Mouse (Mus musculus) liver, adult 2 months (tissue): ENCODE results near the gene Fbxl4. TPM values are rescaled to one million over a fixed set of nuclear protein-coding genes. Genes with fewer than 3 reads are reported as not detected.

Experiments used
- DNase-seq: peaks from one replicate; pipeline ENCODE4 v3.0.0-alpha.2; 2011; ENCODE audit warnings: low read depth, low spot score; ENCODE audit errors: extremely low read depth
- H3K27ac ChIP-seq: fragments of 200-500 bp; replicated peaks from 2 replicates; pipeline ENCODE4 v1.5.1; 2012; ENCODE audit warnings: low read depth, mild to moderate bottlenecking, control low read depth, inconsistent platforms, low read length; ENCODE audit not compliant: insufficient read depth
- H3K27me3 ChIP-seq: fragments of 200-500 bp; 2 replicates; pipeline ENCODE4 v1.6.1; 2012; ENCODE audit warnings: mild to moderate bottlenecking, moderate library complexity, low read length, inconsistent platforms; ENCODE audit not compliant: control insufficient read depth, insufficient read depth
- H3K36me3 ChIP-seq: fragments of 200-500 bp; 2 replicates; pipeline ENCODE4 v1.6.1; 2012; ENCODE audit warnings: low read length, inconsistent platforms; ENCODE audit not compliant: control insufficient read depth, insufficient read depth
- H3K4me1 ChIP-seq: fragments of 200-500 bp; 2 replicates; pipeline ENCODE4 v1.6.1; 2011; ENCODE audit warnings: low read length; ENCODE audit not compliant: control insufficient read depth, insufficient read depth
- H3K4me3 ChIP-seq: fragments of 200-500 bp; 2 replicates; pipeline ENCODE4 v1.5.1; 2011; ENCODE audit warnings: low read depth, mild to moderate bottlenecking, control low read depth, low read length, moderate library complexity; ENCODE audit not compliant: insufficient read depth
- H3K79me2 ChIP-seq: fragments of 200-500 bp; 2 replicates; pipeline ENCODE4 v1.6.1; 2012; ENCODE audit warnings: inconsistent platforms, mild to moderate bottlenecking, low read length, moderate library complexity; ENCODE audit not compliant: control insufficient read depth, insufficient read depth
- H3K9ac ChIP-seq: fragments of 200-500 bp; 2 replicates; pipeline ENCODE4 v1.6.1; 2012; ENCODE audit warnings: low read depth, mild to moderate bottlenecking, control low read depth, inconsistent platforms, low read length
- CTCF ChIP-seq: fragments of 200-500 bp; IDR thresholded peaks from 2 replicates; pipeline ENCODE4 v1.5.1; 2011; ENCODE audit warnings: low read depth, low read length, control low read depth
- POLR2A ChIP-seq: fragments of 200-500 bp; IDR thresholded peaks from 2 replicates; pipeline ENCODE4 v1.6.1; 2011; ENCODE audit warnings: low read length, control low read depth; ENCODE audit not compliant: insufficient read depth; ENCODE audit errors: extremely low read depth
- WGBS: fragments of 180-500 bp; shearing (Covaris S2); methylation state at CpG from one replicate; pipeline ENCODE4 v1.1.7; 2018; 5-methylcytosine and 5-hydroxymethylcytosine counted together
- polyA plus RNA-seq: library from polyadenylated mRNA; depleted of rRNA; stranded (reverse); fragments of >200 nt; gene quantifications from 2 replicates; pipeline ENCODE4 v1.2.3, GENCODE M21; 2012
- total RNA-seq: library from RNA; depleted of rRNA; stranded (reverse); fragments of >200 nt; gene quantifications from 2 replicates; pipeline ENCODE4 v1.2.3, GENCODE M21; 2014

Fbxl4 gene
- total and polyA plus RNA-seq, 2 experiments, result 16.0 to 24.0 TPM

- H3K27ac ChIP-seq, result no peak overlapping the region
- no peak for DNase-seq
- H3K4me3 ChIP-seq, result no peak overlapping the region
- no peaks in the 10 kb centered on the region for H3K27me3 ChIP-seq
- H3K9ac ChIP-seq, result no peak overlapping the region
- H3K36me3 ChIP-seq, result peaks cover 17% of the 10 kb centered on the region
- H3K4me1 ChIP-seq, result no peaks in the 10 kb centered on the region
- WGBS, result 95% methylated on average over 4 of the region's 4 CpGs
- no peaks in the 10 kb centered on the region for H3K79me2 ChIP-seq
- TF ChIP-seq CTCF (no peak), POLR2A (no peak)
Observed at GRCm38 (mm10) chr4:22422400-22422799, 65.1 kb downstream of the Fbxl4 start.

GRCm38 (mm10) chr4:22428150-22428549 is 70.8 kb downstream of the Fbxl4 start:
- H3K36me3 ChIP-seq, result peaks cover 22% of the 10 kb centered on the region
- no peak overlapping the region for H3K4me3 ChIP-seq
- TF ChIP-seq CTCF (no peak), POLR2A (no peak)
- no peak overlapping the region for H3K9ac ChIP-seq
- no peak for DNase-seq
- H3K27ac ChIP-seq, result no peak overlapping the region
- 98% methylated on average over 3 of the region's 3 CpGs for WGBS
- no peaks in the 10 kb centered on the region for H3K27me3 ChIP-seq
- no peaks in the 10 kb centered on the region for H3K79me2 ChIP-seq
- H3K4me1 ChIP-seq, result no peaks in the 10 kb centered on the region

GRCm38 (mm10) chr4:22469575-22469974 is 112.2 kb downstream of the Fbxl4 start:
- no peak for TF ChIP-seq POLR2A
- TF ChIP-seq CTCF, result no peak
- Histone ChIP-seq H3K79me2 (no peaks in the 10 kb centered on the region), H3K4me3 (no peak overlapping the region), H3K27me3 (peaks cover under 1% of the 10 kb centered on the region; the same call in 1 of the 2 replicates), H3K27ac (no peak overlapping the region), H3K4me1 (no peaks in the 10 kb centered on the region), H3K36me3 (no peaks in the 10 kb centered on the region), H3K9ac (no peak overlapping the region)
- WGBS, result 69% methylated on average over 1 of the region's 1 CpGs
- no peak for DNase-seq

GRCm38 (mm10) chr4:22476967-22477710 is 119.8 kb downstream of the Fbxl4 start:
- no peak for TF ChIP-seq POLR2A
- TF ChIP-seq CTCF, result peak; percentile 48
- 2% methylated on average over 23 of the region's 23 CpGs for WGBS
- DNase-seq, result no peak
- Histone ChIP-seq H3K4me3 (no peak overlapping the region), H3K79me2 (no peaks in the 10 kb centered on the region), H3K36me3 (no peaks in the 10 kb centered on the region), H3K27ac (no peak overlapping the region), H3K9ac (no peak overlapping the region), H3K27me3 (peaks cover 23% of the 10 kb centered on the region), H3K4me1 (no peaks in the 10 kb centered on the region)

GRCm38 (mm10) chr4:22477711-22478230 is 120.4 kb downstream of the Fbxl4 start:
- Histone ChIP-seq H3K36me3 (no peaks in the 10 kb centered on the region), H3K27me3 (peaks cover 23% of the 10 kb centered on the region), H3K9ac (no peak overlapping the region), H3K79me2 (no peaks in the 10 kb centered on the region), H3K27ac (no peak overlapping the region), H3K4me3 (no peak overlapping the region), H3K4me1 (no peaks in the 10 kb centered on the region)
- TF ChIP-seq POLR2A (no peak), CTCF (no peak)
- DNase-seq, result no peak
- WGBS, result 4% methylated on average over 20 of the region's 28 CpGs
